Mouse (Mus musculus) liver, embryonic 16.5 days (tissue): Measurements from ENCODE around the gene Mllt10. TPM values are rescaled to one million over a fixed set of nuclear protein-coding genes. Genes with fewer than 3 reads are reported as not detected.
A peak's percentile ranks its signal among the peaks of the same experiment; 100 is the strongest.

Experiments used
- ATAC-seq: fragments of 200-750 bp; cut with Nextera tagmentation; 2 replicates; pipeline ENCODE4 v1.8.0; 2017; ENCODE audit warnings: low read depth, mild to moderate bottlenecking, moderate number of reproducible peaks, moderate library complexity
- H3K27ac ChIP-seq: fragments of 300-500 bp; sonication (generic); 2 replicates; pipeline ENCODE4 v1.5.1; 2014; ENCODE audit warnings: mild to moderate bottlenecking, low read length
- H3K27me3 ChIP-seq: fragments of 300-500 bp; sonication (generic); 2 replicates; pipeline ENCODE4 v1.6.1; 2014; ENCODE audit warnings: low read depth, low read length, mixed read lengths; ENCODE audit not compliant: control insufficient read depth, insufficient read depth
- H3K36me3 ChIP-seq: fragments of 300-500 bp; sonication (generic); 2 replicates; pipeline ENCODE4 v1.6.1; 2014; ENCODE audit warnings: mild to moderate bottlenecking; ENCODE audit not compliant: control insufficient read depth, insufficient read depth
- H3K4me1 ChIP-seq: fragments of 300-500 bp; sonication (generic); 2 replicates; pipeline ENCODE4 v1.6.1; 2014; ENCODE audit warnings: low read depth, low read length, mixed read lengths; ENCODE audit not compliant: control insufficient read depth
- H3K4me2 ChIP-seq: fragments of 300-500 bp; sonication (generic); 2 replicates; pipeline ENCODE4 v1.6.1; 2014; ENCODE audit warnings: low read depth, low read length, mixed read lengths
- H3K4me3 ChIP-seq: fragments of 300-500 bp; sonication (generic); 2 replicates; pipeline ENCODE4 v1.5.1; 2014; ENCODE audit warnings: low read depth, mild to moderate bottlenecking, low read length
- H3K9ac ChIP-seq: fragments of 300-500 bp; sonication (generic); 2 replicates; pipeline ENCODE4 v1.6.1; 2014; ENCODE audit warnings: low read depth, low read length
- H3K9me3 ChIP-seq: fragments of 300-500 bp; sonication (generic); replicated peaks from 2 replicates; pipeline ENCODE4 v1.6.1; 2016; ENCODE audit warnings: low read length; ENCODE audit not compliant: control insufficient read depth
- WGBS: fragments of 180-500 bp; shearing (Covaris S2); extraction: QIAGEN DNeasy Blood & Tissue Kit; methylation state at CpG from one replicate; pipeline ENCODE4 v1.1.7; 2014; ENCODE audit not compliant: insufficient replicate concordance; 5-methylcytosine and 5-hydroxymethylcytosine counted together
- polyA plus RNA-seq: library from polyadenylated mRNA; unstranded; fragments of >200 nt; fragmentation: Nextera tagmentation; extraction: Ambion mirVana; gene quantifications from 2 replicates; pipeline ENCODE4 v1.2.1, GENCODE M21; 2015

Mllt10 gene
- polyA plus RNA-seq, 1 experiment from 2014 or later = 23.8 TPM

- Histone ChIP-seq H3K4me1 (peaks cover 28% of the 10 kb centered on the region), H3K4me3 (peak overlapping the region; percentile 66), H3K9me3 (no peaks in the 10 kb centered on the region), H3K4me2 (peak overlapping the region; percentile 83), H3K9ac (peak overlapping the region; percentile 50; the same call in 1 of the 2 replicates), H3K36me3 (no peaks in the 10 kb centered on the region), H3K27ac (no peak overlapping the region), H3K27me3 (peaks cover 54% of the 10 kb centered on the region)
- no peak for ATAC-seq
- WGBS = under 1% methylated on average over 14 of the region's 14 CpGs
Observed at GRCm38 (mm10) chr2:18025781-18026115, 29.3 kb upstream of the Mllt10 start.

GRCm38 (mm10) chr2:18026116-18026947 lies 28.7 kb upstream of the Mllt10 start:
- Histone ChIP-seq H3K4me3 (peak overlapping the region; percentile 66), H3K9me3 (no peaks in the 10 kb centered on the region), H3K4me1 (peaks cover 28% of the 10 kb centered on the region), H3K36me3 (no peaks in the 10 kb centered on the region), H3K27me3 (peaks cover 60% of the 10 kb centered on the region), H3K27ac (no peak overlapping the region), H3K9ac (peak overlapping the region; percentile 50), H3K4me2 (peak overlapping the region; percentile 83)
- ATAC-seq = peak; percentile 2; the same call in 1 of the 2 replicates
- under 1% methylated on average over 44 of the region's 44 CpGs for WGBS

GRCm38 (mm10) chr2:18027448-18028139 lies 27.4 kb upstream of the Mllt10 start:
- Histone ChIP-seq H3K9ac (peak overlapping the region; percentile 61), H3K9me3 (no peaks in the 10 kb centered on the region), H3K27ac (peak overlapping the region; percentile 71), H3K4me3 (peak overlapping the region; percentile 66), H3K4me2 (peak overlapping the region; percentile 83), H3K4me1 (peaks cover 28% of the 10 kb centered on the region), H3K27me3 (peaks cover 72% of the 10 kb centered on the region), H3K36me3 (no peaks in the 10 kb centered on the region)
- WGBS = 0% methylated on average over 44 of the region's 44 CpGs
- peak; percentile 82 for ATAC-seq

GRCm38 (mm10) chr2:18028140-18029021 lies 26.7 kb upstream of the Mllt10 start:
- H3K4me2 ChIP-seq = peak overlapping the region; percentile 83
- H3K4me1 ChIP-seq = peaks cover 28% of the 10 kb centered on the region
- peak overlapping the region; percentile 61 for H3K9ac ChIP-seq
- H3K27ac ChIP-seq = peak overlapping the region; percentile 71
- ATAC-seq = peak; percentile 69
- under 1% methylated on average over 61 of the region's 61 CpGs for WGBS
- no peaks in the 10 kb centered on the region for H3K9me3 ChIP-seq
- H3K36me3 ChIP-seq = no peaks in the 10 kb centered on the region
- peak overlapping the region; percentile 66 for H3K4me3 ChIP-seq
- H3K27me3 ChIP-seq = peaks cover 80% of the 10 kb centered on the region

GRCm38 (mm10) chr2:18029656-18030055 lies 25.4 kb upstream of the Mllt10 start:
- Histone ChIP-seq H3K4me3 (no peak overlapping the region), H3K4me2 (no peak overlapping the region), H3K27me3 (peaks cover 92% of the 10 kb centered on the region), H3K27ac (no peak overlapping the region), H3K9me3 (no peaks in the 10 kb centered on the region), H3K4me1 (peaks cover 28% of the 10 kb centered on the region), H3K36me3 (no peaks in the 10 kb centered on the region), H3K9ac (no peak overlapping the region)
- WGBS = 73% methylated on average over 7 of the region's 7 CpGs
- ATAC-seq = no peak

GRCm38 (mm10) chr2:18030581-18030980 lies 24.5 kb upstream of the Mllt10 start:
- 63% methylated on average over 8 of the region's 8 CpGs for WGBS
- no peak overlapping the region for H3K9ac ChIP-seq
- no peak overlapping the region for H3K4me3 ChIP-seq
- no peaks in the 10 kb centered on the region for H3K9me3 ChIP-seq
- H3K36me3 ChIP-seq = no peaks in the 10 kb centered on the region
- H3K27me3 ChIP-seq = peaks cover 90% of the 10 kb centered on the region
- no peak overlapping the region for H3K4me2 ChIP-seq
- H3K4me1 ChIP-seq = peaks cover 28% of the 10 kb centered on the region
- no peak for ATAC-seq
- H3K27ac ChIP-seq = no peak overlapping the region

- Histone ChIP-seq H3K4me3 (peak overlapping the region; percentile 46), H3K27me3 (peaks cover 83% of the 10 kb centered on the region), H3K9me3 (no peaks in the 10 kb centered on the region), H3K9ac (peak overlapping the region; percentile 50), H3K36me3 (no peaks in the 10 kb centered on the region), H3K4me2 (peak overlapping the region; percentile 61), H3K4me1 (peaks cover 23% of the 10 kb centered on the region), H3K27ac (no peak overlapping the region)
- 7% methylated on average over 26 of the region's 26 CpGs for WGBS
- no peak for ATAC-seq
Observed at GRCm38 (mm10) chr2:18031271-18031821, 23.7 kb upstream of the Mllt10 start.

GRCm38 (mm10) chr2:18031831-18032537 lies 23.1 kb upstream of the Mllt10 start:
- Histone ChIP-seq H3K4me1 (peaks cover 16% of the 10 kb centered on the region), H3K9me3 (no peaks in the 10 kb centered on the region), H3K4me3 (peak overlapping the region; percentile 46), H3K4me2 (peak overlapping the region; percentile 61), H3K36me3 (no peaks in the 10 kb centered on the region), H3K27me3 (peaks cover 79% of the 10 kb centered on the region), H3K9ac (peak overlapping the region; percentile 50), H3K27ac (no peak overlapping the region)
- WGBS = 5% methylated on average over 34 of the region's 34 CpGs
- ATAC-seq = no peak
